Mouse (Mus musculus): ENCODE data around the gene Nkd1. TPM values are rescaled to one million over a fixed set of nuclear protein-coding genes. Genes with fewer than 3 reads are reported as not detected.

The Nkd1 gene
- total RNA-seq, 2 experiments from 2014 or later = 2.4 to 2.8 TPM

- peak; percentile 67 to 76 for DNase-seq
Measured at GRCm38 (mm10) chr8:88576351-88577142, 55.4 kb downstream of the Nkd1 start.

- peak in 1 of 2 experiments; percentile 25 for DNase-seq
Measured at GRCm38 (mm10) chr8:88577666-88578065, 56.5 kb downstream of the Nkd1 start.

GRCm38 (mm10) chr8:88578413-88579175 is 57.4 kb downstream of the Nkd1 start:
- no peak for DNase-seq

- no peak for DNase-seq
Measured at GRCm38 (mm10) chr8:88579246-88579645, 58.1 kb downstream of the Nkd1 start.

- DNase-seq = no peak
Measured at GRCm38 (mm10) chr8:88579668-88580330, 58.6 kb downstream of the Nkd1 start.

GRCm38 (mm10) chr8:88580785-88581184 is 59.6 kb downstream of the Nkd1 start:
- no peak for DNase-seq

- DNase-seq = no peak
Measured at GRCm38 (mm10) chr8:88583863-88584262, 62.7 kb downstream of the Nkd1 start.

GRCm38 (mm10) chr8:88588205-88588889 is 67.2 kb downstream of the Nkd1 start:
- DNase-seq = no peak

- DNase-seq = no peak
Measured at GRCm38 (mm10) chr8:88590226-88590625, 69.1 kb downstream of the Nkd1 start.

GRCm38 (mm10) chr8:88593947-88594346 is 72.8 kb downstream of the Nkd1 start:
- DNase-seq = no peak

GRCm38 (mm10) chr8:88596042-88596441 is 74.9 kb downstream of the Nkd1 start:
- no peak for DNase-seq

- no peak for DNase-seq
Measured at GRCm38 (mm10) chr8:88598578-88598977, 77.4 kb downstream of the Nkd1 start.

- DNase-seq = no peak
Measured at GRCm38 (mm10) chr8:88599491-88599890, 78.3 kb downstream of the Nkd1 start.

GRCm38 (mm10) chr8:88603446-88603989 is 82.4 kb downstream of the Nkd1 start:
- no peak for DNase-seq

- DNase-seq = peak; percentile 42
Measured at GRCm38 (mm10) chr8:88604065-88605038, 83.2 kb downstream of the Nkd1 start.

- DNase-seq = no peak
Measured at GRCm38 (mm10) chr8:88605361-88606040, 84.3 kb downstream of the Nkd1 start.

- no peak for DNase-seq
Measured at GRCm38 (mm10) chr8:88609036-88609435, 87.9 kb downstream of the Nkd1 start.

GRCm38 (mm10) chr8:88610271-88610670 is 89.1 kb downstream of the Nkd1 start:
- no peak for DNase-seq

GRCm38 (mm10) chr8:88614981-88615380 is 93.8 kb downstream of the Nkd1 start:
- DNase-seq = no peak

GRCm38 (mm10) chr8:88618612-88619011 is 97.5 kb downstream of the Nkd1 start:
- DNase-seq = no peak

All from heart, adult 18-20 months (tissue).